Mouse (Mus musculus): ENCODE results near the gene Gprin1.

GRCm38 (mm10) chr13:54756156-54756712 lies 6.6 kb upstream of the Gprin1 start:
- TF ChIP-seq CTCF (IDR thresholded peaks at IDR 0.05; ENCODE audit: borderline replicate concordance, extremely low read depth, insufficient read depth, insufficient read length) (no peak), POLR2A (IDR thresholded peaks at IDR 0.05; ENCODE audit: borderline replicate concordance, extremely low read depth, insufficient read depth, insufficient read length, poor library complexity, severe bottlenecking) (no peak)

Measured in brain, embryonic 14.5 days (tissue).